Mouse (Mus musculus): ENCODE results near the gene Gli1. TPM values are rescaled to one million over a fixed set of nuclear protein-coding genes. Genes with fewer than 3 reads are reported as not detected.
"Not testable (repeated sequence)": the region's sequence is repeated elsewhere in the genome, so short reads cannot be mapped to it uniquely, and the experiment has no call there.

The Gli1 gene
- polyA plus RNA-seq, 1 experiment from 2014 or later = 2.0 TPM

DNA sequence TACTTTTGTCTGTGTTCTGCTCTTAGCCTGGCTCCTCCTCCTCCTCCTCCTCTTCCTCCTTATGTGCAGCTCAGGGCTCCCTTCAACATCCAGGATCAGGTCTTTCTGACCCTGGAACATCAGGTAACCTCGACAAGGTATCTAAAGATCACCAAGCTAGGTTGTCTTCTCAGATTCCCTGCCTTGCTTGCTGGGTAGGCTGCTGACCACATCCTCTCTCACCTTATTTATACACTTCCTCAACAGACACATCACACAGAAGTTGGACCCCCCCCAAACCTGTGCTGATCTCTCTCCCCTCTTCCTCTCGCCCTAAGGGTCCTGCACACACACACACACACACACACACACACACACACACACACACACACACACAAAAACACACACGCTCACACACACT is 20.2 kb downstream of the Gli1 start, which contains the start of gene Arhgap9:
TSS of gene Arhgap9 (plus strand) at position 344 of the 400 bp plus-strand sequence.
- Histone ChIP-seq H3K36me3 (ENCODE audit: control insufficient read depth, insufficient read depth) (no peaks in the 10 kb centered on the region), H3K27me3 (replicated peaks; ENCODE audit: control insufficient read depth, insufficient read depth, low read length) (no peaks in the 10 kb centered on the region), H3K4me1 (replicated peaks; ENCODE audit: control insufficient read depth, insufficient read depth, low read length) (0 out of 2 replicates have a peak, but pooled peaks cover 4% of the 10 kb centered on the region), H3K4me3 (ENCODE audit: low read depth, low read length) (no peak within 1 kb of the TSS), H3K9me3 (ENCODE audit: control insufficient read depth) (no peaks in the 10 kb centered on the region), H3K4me2 (replicated peaks; ENCODE audit: low read depth) (no peak within 1 kb of the TSS), H3K27ac (ENCODE audit: low read depth, low read length) (no peak within 1 kb of the TSS), H3K9ac (ENCODE audit: low read depth, low read length) (no peak within 1 kb of the TSS)
- ATAC-seq = no peak
- TF ChIP-seq CTCF (IDR thresholded peaks at IDR 0.05; ENCODE audit: low read depth) = no peak
- 74% methylated on average over 3 of the region's 3 CpGs for WGBS

DNA sequence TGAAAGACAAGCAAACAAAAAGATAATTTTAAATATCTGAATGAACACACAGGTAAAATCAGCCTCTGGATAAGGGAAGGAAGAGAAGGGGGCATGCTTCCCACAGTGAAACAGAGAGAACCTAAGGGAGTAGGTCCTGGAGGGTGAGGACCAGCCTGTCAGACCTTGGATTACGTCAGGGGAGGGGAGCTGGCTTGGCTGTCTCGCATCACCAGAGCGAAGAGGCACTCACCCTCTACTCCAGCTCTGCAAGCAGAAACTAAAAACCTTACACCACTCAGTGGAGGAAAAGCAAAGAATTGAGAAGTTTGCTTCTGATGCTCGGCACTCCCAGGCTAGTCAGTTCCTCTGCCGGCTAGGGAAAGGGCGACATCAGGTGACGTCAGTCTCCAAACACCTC is 21.8 kb downstream of the Gli1 start:
- 72% methylated on average over 7 of the region's 7 CpGs for WGBS
- TF ChIP-seq CTCF (IDR thresholded peaks at IDR 0.05; ENCODE audit: low read depth) = no peak
- no peaks in the 10 kb centered on the region for H3K36me3 ChIP-seq (ENCODE audit: control insufficient read depth, insufficient read depth)
- H3K9ac ChIP-seq (ENCODE audit: low read depth, low read length) = no peak overlapping the region
- H3K4me1 ChIP-seq (replicated peaks; ENCODE audit: control insufficient read depth, insufficient read depth, low read length) = 0 out of 2 replicates have a peak, but pooled peaks cover 3% of the 10 kb centered on the region
- no peaks in the 10 kb centered on the region for H3K27me3 ChIP-seq (replicated peaks; ENCODE audit: control insufficient read depth, insufficient read depth, low read length)
- no peak overlapping the region for H3K27ac ChIP-seq (ENCODE audit: low read depth, low read length)
- H3K4me3 ChIP-seq (ENCODE audit: low read depth, low read length) = no peak overlapping the region
- H3K4me2 ChIP-seq (replicated peaks; ENCODE audit: low read depth) = no peak overlapping the region
- no peaks in the 10 kb centered on the region for H3K9me3 ChIP-seq (ENCODE audit: control insufficient read depth)
- ATAC-seq = no peak

- no peak overlapping the region for H3K27ac ChIP-seq (ENCODE audit: low read depth, low read length)
- no peaks in the 10 kb centered on the region for H3K9me3 ChIP-seq (ENCODE audit: control insufficient read depth)
- H3K27me3 ChIP-seq (replicated peaks; ENCODE audit: control insufficient read depth, insufficient read depth, low read length) = no peaks in the 10 kb centered on the region
- no peaks in the 10 kb centered on the region for H3K4me1 ChIP-seq (replicated peaks; ENCODE audit: control insufficient read depth, insufficient read depth, low read length)
- H3K4me2 ChIP-seq (replicated peaks; ENCODE audit: low read depth) = no peak overlapping the region
- no peak overlapping the region for H3K4me3 ChIP-seq (ENCODE audit: low read depth, low read length)
- 38% methylated on average over 4 of the region's 4 CpGs for WGBS
- H3K36me3 ChIP-seq (ENCODE audit: control insufficient read depth, insufficient read depth) = no peaks in the 10 kb centered on the region
- H3K9ac ChIP-seq (ENCODE audit: low read depth, low read length) = no peak overlapping the region
- ATAC-seq = no peak
- TF ChIP-seq CTCF (IDR thresholded peaks at IDR 0.05; ENCODE audit: low read depth) = no peak
Observed at GRCm38 (mm10) chr10:127318009-127318408, 23.8 kb downstream of the Gli1 start.

DNA sequence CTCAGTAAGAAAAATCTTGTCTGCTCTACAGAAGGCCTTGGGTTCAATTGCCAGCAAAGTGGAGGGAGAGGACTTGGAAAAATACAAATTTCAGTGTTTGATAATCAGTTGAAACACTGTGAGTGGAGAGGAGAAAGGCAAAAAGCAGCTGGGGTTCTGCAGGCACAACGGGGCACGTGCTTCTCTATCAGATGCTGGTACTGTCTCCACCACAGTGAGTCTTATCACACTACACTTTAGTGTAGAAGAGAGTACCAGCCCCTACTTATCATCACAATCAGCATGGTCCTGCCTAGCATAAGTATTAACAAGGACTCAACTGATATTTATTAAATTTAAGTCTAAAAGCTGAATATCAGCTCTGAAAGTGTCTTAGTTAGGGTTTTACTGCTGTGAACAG is 24.5 kb downstream of the Gli1 start:
- Histone ChIP-seq H3K36me3 (ENCODE audit: control insufficient read depth, insufficient read depth) (no peaks in the 10 kb centered on the region), H3K4me3 (ENCODE audit: low read depth, low read length) (no peak overlapping the region), H3K4me1 (replicated peaks; ENCODE audit: control insufficient read depth, insufficient read depth, low read length) (no peaks in the 10 kb centered on the region), H3K9ac (ENCODE audit: low read depth, low read length) (no peak overlapping the region), H3K27ac (ENCODE audit: low read depth, low read length) (no peak overlapping the region), H3K27me3 (replicated peaks; ENCODE audit: control insufficient read depth, insufficient read depth, low read length) (no peaks in the 10 kb centered on the region), H3K9me3 (ENCODE audit: control insufficient read depth) (no peaks in the 10 kb centered on the region), H3K4me2 (replicated peaks; ENCODE audit: low read depth) (no peak overlapping the region)
- ATAC-seq = no peak
- 65% methylated on average over 2 of the region's 2 CpGs for WGBS
- no peak for TF ChIP-seq CTCF (IDR thresholded peaks at IDR 0.05; ENCODE audit: low read depth)

DNA sequence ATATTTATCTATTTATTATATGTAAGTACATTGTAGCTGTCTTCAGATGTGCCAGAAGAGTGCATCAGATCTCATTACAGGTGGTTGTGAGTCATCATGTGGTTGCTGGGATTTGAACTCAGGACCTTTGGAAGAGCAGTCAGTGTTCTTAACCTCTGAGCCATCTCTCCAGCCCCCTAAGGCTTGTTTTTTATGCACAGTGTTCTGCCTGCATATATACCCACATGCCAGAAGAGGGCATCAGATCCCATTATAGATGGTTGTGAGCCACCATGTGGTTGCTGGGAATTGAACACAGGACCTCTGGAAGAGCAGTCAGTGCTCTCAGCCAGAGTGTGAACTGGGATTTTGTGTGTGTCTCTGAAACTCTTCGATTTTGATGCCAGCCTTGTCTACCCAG is 26.8 kb downstream of the Gli1 start:
- not testable (repeated sequence) for H3K9ac ChIP-seq (ENCODE audit: low read depth, low read length); H3K36me3 ChIP-seq (ENCODE audit: control insufficient read depth, insufficient read depth); H3K27me3 ChIP-seq (replicated peaks; ENCODE audit: control insufficient read depth, insufficient read depth, low read length); H3K4me3 ChIP-seq (ENCODE audit: low read depth, low read length); H3K9me3 ChIP-seq (ENCODE audit: control insufficient read depth); H3K4me2 ChIP-seq (replicated peaks; ENCODE audit: low read depth); ATAC-seq; H3K4me1 ChIP-seq (replicated peaks; ENCODE audit: control insufficient read depth, insufficient read depth, low read length); H3K27ac ChIP-seq (ENCODE audit: low read depth, low read length)
- 85% methylated on average over 1 of the region's 1 CpGs for WGBS

- not testable (repeated sequence) for H3K36me3 ChIP-seq (ENCODE audit: control insufficient read depth, insufficient read depth); H3K4me2 ChIP-seq (replicated peaks; ENCODE audit: low read depth); H3K9me3 ChIP-seq (ENCODE audit: control insufficient read depth); H3K4me1 ChIP-seq (replicated peaks; ENCODE audit: control insufficient read depth, insufficient read depth, low read length); H3K27me3 ChIP-seq (replicated peaks; ENCODE audit: control insufficient read depth, insufficient read depth, low read length); H3K4me3 ChIP-seq (ENCODE audit: low read depth, low read length); H3K27ac ChIP-seq (ENCODE audit: low read depth, low read length); H3K9ac ChIP-seq (ENCODE audit: low read depth, low read length); ATAC-seq
- WGBS = 85% methylated on average over 5 of the region's 5 CpGs
Observed at GRCm38 (mm10) chr10:127313516-127313915, 28.3 kb downstream of the Gli1 start.

DNA sequence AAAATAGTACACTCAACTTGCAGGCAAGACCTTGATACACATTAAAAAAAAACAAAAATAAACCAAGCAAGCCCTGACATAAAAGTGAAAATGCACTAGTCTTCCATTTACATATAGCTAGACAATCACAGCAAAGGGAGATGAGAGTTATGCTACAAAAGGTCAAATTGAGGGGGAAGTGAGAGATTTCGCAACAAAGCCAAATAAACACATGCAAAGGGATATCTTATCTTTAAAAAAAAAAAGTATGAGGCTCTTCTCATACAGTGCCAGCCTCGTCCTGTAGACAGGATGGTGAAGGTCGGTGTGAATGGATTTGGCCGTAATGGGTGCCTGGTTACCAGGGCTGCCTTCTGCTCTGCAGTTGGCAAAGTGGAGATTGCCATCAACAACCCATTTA is 28.9 kb downstream of the Gli1 start:
- WGBS = 50% methylated on average over 4 of the region's 4 CpGs
- H3K27me3 ChIP-seq (replicated peaks; ENCODE audit: control insufficient read depth, insufficient read depth, low read length) = no peaks in the 10 kb centered on the region
- H3K4me3 ChIP-seq (ENCODE audit: low read depth, low read length) = no peak overlapping the region
- no peak overlapping the region for H3K9ac ChIP-seq (ENCODE audit: low read depth, low read length)
- no peaks in the 10 kb centered on the region for H3K9me3 ChIP-seq (ENCODE audit: control insufficient read depth)
- H3K27ac ChIP-seq (ENCODE audit: low read depth, low read length) = no peak overlapping the region
- no peak for ATAC-seq
- H3K4me2 ChIP-seq (replicated peaks; ENCODE audit: low read depth) = no peak overlapping the region
- H3K36me3 ChIP-seq (ENCODE audit: control insufficient read depth, insufficient read depth) = peaks cover 10% of the 10 kb centered on the region; the same call in 1 of the 2 replicates
- no peak for TF ChIP-seq CTCF (IDR thresholded peaks at IDR 0.05; ENCODE audit: low read depth)
- H3K4me1 ChIP-seq (replicated peaks; ENCODE audit: control insufficient read depth, insufficient read depth, low read length) = no peaks in the 10 kb centered on the region

Data from intestine, postnatal 0 days (tissue).